ENCODE assay signal across 10 mouse cellular contexts in the genomic region with DNA sequence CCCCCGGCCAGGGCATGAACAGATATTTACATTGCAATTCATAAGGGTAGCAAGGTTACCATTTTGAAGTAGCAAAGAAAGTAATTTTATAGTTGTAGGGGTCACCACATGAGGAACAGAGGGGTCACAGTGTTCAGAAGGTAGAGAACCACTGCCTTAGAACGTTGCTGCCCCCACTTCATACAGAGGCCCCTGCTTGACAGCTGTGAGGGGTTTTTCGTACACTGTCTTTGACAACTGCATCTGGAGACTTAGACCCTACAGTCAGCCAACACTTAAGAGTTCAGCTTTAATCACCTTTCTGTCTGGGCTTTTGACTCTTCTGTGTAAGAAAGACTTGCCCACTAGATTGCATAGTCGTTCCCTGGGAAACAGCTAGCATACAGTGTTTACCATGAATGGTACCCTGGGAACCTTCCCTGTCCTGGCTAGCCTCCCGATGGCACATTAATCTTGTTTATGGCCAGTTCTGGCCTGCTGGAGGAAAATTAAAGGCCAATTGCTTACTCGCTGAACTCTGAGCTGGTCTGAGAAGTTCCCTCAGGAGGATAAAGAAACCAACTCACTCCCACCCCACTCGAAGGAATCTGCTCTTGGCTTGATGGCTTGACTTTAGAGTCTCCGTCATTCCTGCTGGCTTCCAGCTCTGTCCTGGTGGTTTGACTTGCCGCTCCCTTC. TPM values are rescaled to one million over a fixed set of nuclear protein-coding genes. Genes with fewer than 3 reads are reported as not detected.
DNase-seq lines count a peak whose midpoint lies in the region; ATAC-seq and TF ChIP-seq lines count a peak whose summit lies in the region.
"Had no signal": no experiment of that assay in that cellular context is flagged by ENCODE, and none has a peak within 500 bp of the region (broad histone marks: within the 10 kb centered on the region; RNA-seq: fewer than 3 reads in every experiment).

No protein-coding gene starts in this region.

- peaks cover 21% of the 10 kb centered on the region for H3K4me1 ChIP-seq in neural tube, embryonic 12.5 days
- no peaks in the 10 kb centered on the region for H3K4me1 ChIP-seq in cerebellum, adult 2 months (ENCODE audit: control insufficient read depth, insufficient read depth, low read length)
- H3K4me1 ChIP-seq: megakaryocyte, embryonic 14.5 days had no signal

- ATAC-seq in neural tube, embryonic 12.5 days (ENCODE audit: low FRiP score, low read depth) = peak; percentile 82

- 28% methylated on average over 9 of the region's 9 CpGs for WGBS in neural tube, embryonic 12.5 days
- WGBS in cerebellum, adult 2 months = 48% methylated on average over 9 of the region's 9 CpGs

- no peaks in the 10 kb centered on the region for H3K9me3 ChIP-seq in neural tube, embryonic 12.5 days
- H3K9me3 ChIP-seq: megakaryocyte, embryonic 14.5 days had no signal

- H3K27ac ChIP-seq in neural tube, embryonic 12.5 days = no peak overlapping the region
- no peak overlapping the region for H3K27ac ChIP-seq in cerebellum, adult 2 months (ENCODE audit: insufficient read depth, low read length)

- TF ChIP-seq CTCF in cerebellum, adult 2 months (IDR thresholded peaks at IDR 0.05; ENCODE audit: borderline replicate concordance, insufficient read depth, low read depth, low read length) = no peak

- peak; percentile 21 to 23 for DNase-seq in heart, adult 9 months (ENCODE audit: low spot score in 2 of 2)
- DNase-seq in heart, postnatal 4 days = no peak
- peak; percentile 46 for DNase-seq in embryo, embryonic 10 days (ENCODE audit: low spot score)
- DNase-seq in kidney, adult 18-20 months = peak; percentile 47
- DNase-seq in cerebellum, postnatal 4 days (ENCODE audit: low spot score in 2 of 2) = no peak
- DNase-seq in left cerebral cortex, postnatal 10 days (ENCODE audit: extremely low spot score in 1 of 2, low spot score in 2 of 2) = no peak
- no peak for DNase-seq in cerebellum, adult 2 months

- no peak overlapping the region for H3K9ac ChIP-seq in neural tube, embryonic 12.5 days

- TF ChIP-seq POLR2A in cerebellum, adult 2 months (IDR thresholded peaks at IDR 0.05; ENCODE audit: borderline replicate concordance, insufficient read depth, low read length) = no peak

- intact Hi-C loops in left cerebral cortex, postnatal 10 days (cut with DNase I) = no loop called here

- H3K27me3 ChIP-seq in neural tube, embryonic 12.5 days (replicated peaks) = no peaks in the 10 kb centered on the region
- no peaks in the 10 kb centered on the region for H3K27me3 ChIP-seq in cerebellum, adult 2 months (ENCODE audit: control insufficient read depth, insufficient read depth, low read length)

- no peak overlapping the region for H3K4me3 ChIP-seq in neural tube, embryonic 12.5 days
- H3K4me3 ChIP-seq in cerebellum, adult 2 months (replicated peaks; ENCODE audit: insufficient read depth, low read depth, low read length) = no peak overlapping the region
- H3K4me3 ChIP-seq: erythroblast, embryonic 14.5 days; megakaryocyte, embryonic 14.5 days had no signal

- no peak overlapping the region for H3K4me2 ChIP-seq in neural tube, embryonic 12.5 days (replicated peaks)

- H3K36me3 ChIP-seq in neural tube, embryonic 12.5 days = no peaks in the 10 kb centered on the region

RNA-seq across cellular contexts. Expression of a gene that starts 57.8 kb away (rescaled TPM):
- under 1 TPM; 0.41 to 0.52 TPM for total RNA-seq in heart, postnatal 4 days (2021)
- 0.09 and 0.30 TPM in 2 replicates for polyA plus RNA-seq in neural tube, embryonic 12.5 days (2016; fragmentation: Nextera tagmentation; extraction: Ambion mirVana)
- total RNA-seq in left cerebral cortex, postnatal 10 days (2021) = 1 to 10 TPM; 2.3 to 3.4 TPM
- polyA plus RNA-seq in cerebellum, adult 2 months (2012; rRNA removed) = 0.52 and 0.54 TPM in 2 replicates

Comparison
In these comparisons a context has a peak if more than half of its experiments do, and no peak if none do; other contexts are left out.
1. DNase-seq: peak in heart, adult 9 months (2 of 2), embryo, embryonic 10 days (single experiment) and kidney, adult 18-20 months (single experiment); none in heart, postnatal 4 days (single experiment), cerebellum, postnatal 4 days (0 of 2), left cerebral cortex, postnatal 10 days (0 of 2) and cerebellum, adult 2 months (0 of 2).